Mouse (Mus musculus): Measurements from ENCODE around the gene Tex46.

- no peak for TF ChIP-seq CTCF (IDR thresholded peaks at IDR 0.05; ENCODE audit: low read depth, low read length)
- TF ChIP-seq GATA1 (IDR thresholded peaks at IDR 0.05; ENCODE audit: borderline replicate concordance, low read length): no peak
- no peak for TF ChIP-seq POLR2AphosphoS5 (IDR thresholded peaks at IDR 0.05; ENCODE audit: insufficient replicate concordance, low read depth, low read length)
Observed at GRCm38 (mm10) chr4:136599869-136600268, 10.4 kb upstream of the Tex46 start.
